Mouse (Mus musculus) heart, embryonic 16.5 days (tissue): ENCODE results near the gene Irgm2. TPM values are rescaled to one million over a fixed set of nuclear protein-coding genes. Genes with fewer than 3 reads are reported as not detected.

Experiments used
- ATAC-seq: fragments of 200-750 bp; cut with Nextera tagmentation; replicated peaks from 2 replicates; pipeline ENCODE4 v1.8.0; 2017; ENCODE audit warnings: moderate number of reproducible peaks; ENCODE audit not compliant: insufficient read depth, low FRiP score; ENCODE audit errors: extremely low read depth
- H3K27ac ChIP-seq: fragments of 300-500 bp; sonication (generic); 2 replicates; pipeline ENCODE4 v1.5.1; 2014; ENCODE audit warnings: mild to moderate bottlenecking, low read length, control low read depth, moderate library complexity
- H3K27me3 ChIP-seq: fragments of 300-500 bp; sonication (generic); 2 replicates; pipeline ENCODE4 v1.6.1; 2014; ENCODE audit warnings: low read length, mixed read lengths; ENCODE audit not compliant: control insufficient read depth, insufficient read depth
- H3K36me3 ChIP-seq: fragments of 300-500 bp; sonication (generic); 2 replicates; pipeline ENCODE4 v1.6.1; 2014; ENCODE audit not compliant: control insufficient read depth, insufficient read depth
- H3K4me1 ChIP-seq: fragments of 300-500 bp; sonication (generic); 2 replicates; pipeline ENCODE4 v1.6.1; 2014; ENCODE audit warnings: low read length, mixed read lengths; ENCODE audit not compliant: control insufficient read depth, insufficient read depth
- H3K4me2 ChIP-seq: fragments of 300-500 bp; sonication (generic); 2 replicates; pipeline ENCODE4 v1.6.1; 2014; ENCODE audit warnings: low read depth, mild to moderate bottlenecking, control low read depth, low read length
- H3K4me3 ChIP-seq: fragments of 300-500 bp; sonication (generic); 2 replicates; pipeline ENCODE4 v1.5.1; 2014; ENCODE audit warnings: mild to moderate bottlenecking, control low read depth, low read length
- H3K9ac ChIP-seq: fragments of 300-500 bp; sonication (generic); 2 replicates; pipeline ENCODE4 v1.6.1; 2014; ENCODE audit warnings: low read length, control low read depth
- H3K9me3 ChIP-seq: fragments of 300-500 bp; sonication (generic); replicated peaks from 2 replicates; pipeline ENCODE4 v1.6.1; 2016; ENCODE audit warnings: low read length; ENCODE audit not compliant: control insufficient read depth
- WGBS: fragments of 180-500 bp; shearing (Covaris S2); extraction: QIAGEN DNeasy Blood & Tissue Kit; methylation state at CpG from one replicate; pipeline ENCODE4 v1.1.7; 2014; 5-methylcytosine and 5-hydroxymethylcytosine counted together
- polyA plus RNA-seq: library from polyadenylated mRNA; unstranded; fragments of >200 nt; fragmentation: Nextera tagmentation; extraction: Ambion mirVana; gene quantifications from 2 replicates; pipeline ENCODE4 v1.2.1, GENCODE M21; 2015

Gene Irgm2
- polyA plus RNA-seq, 1 experiment from 2014 or later: 6.4 TPM

GRCm38 (mm10) chr11:58261826-58262225 lies 62.4 kb downstream of the Irgm2 start:
- no peak overlapping the region for H3K4me2 ChIP-seq
- no peaks in the 10 kb centered on the region for H3K36me3 ChIP-seq
- no peak overlapping the region for H3K4me3 ChIP-seq
- H3K9me3 ChIP-seq: no peaks in the 10 kb centered on the region
- ATAC-seq: no peak
- H3K4me1 ChIP-seq: no peaks in the 10 kb centered on the region
- no peak overlapping the region for H3K9ac ChIP-seq
- no peak overlapping the region for H3K27ac ChIP-seq
- 77% methylated on average over 4 of the region's 4 CpGs for WGBS
- no peaks in the 10 kb centered on the region for H3K27me3 ChIP-seq

GRCm38 (mm10) chr11:58262336-58262735 lies 62.9 kb downstream of the Irgm2 start:
- no peaks in the 10 kb centered on the region for H3K36me3 ChIP-seq
- no peak overlapping the region for H3K4me2 ChIP-seq
- H3K9me3 ChIP-seq: no peaks in the 10 kb centered on the region
- 80% methylated on average over 3 of the region's 3 CpGs for WGBS
- no peaks in the 10 kb centered on the region for H3K27me3 ChIP-seq
- no peaks in the 10 kb centered on the region for H3K4me1 ChIP-seq
- no peak overlapping the region for H3K4me3 ChIP-seq
- ATAC-seq: no peak
- no peak overlapping the region for H3K9ac ChIP-seq
- H3K27ac ChIP-seq: no peak overlapping the region

DNA sequence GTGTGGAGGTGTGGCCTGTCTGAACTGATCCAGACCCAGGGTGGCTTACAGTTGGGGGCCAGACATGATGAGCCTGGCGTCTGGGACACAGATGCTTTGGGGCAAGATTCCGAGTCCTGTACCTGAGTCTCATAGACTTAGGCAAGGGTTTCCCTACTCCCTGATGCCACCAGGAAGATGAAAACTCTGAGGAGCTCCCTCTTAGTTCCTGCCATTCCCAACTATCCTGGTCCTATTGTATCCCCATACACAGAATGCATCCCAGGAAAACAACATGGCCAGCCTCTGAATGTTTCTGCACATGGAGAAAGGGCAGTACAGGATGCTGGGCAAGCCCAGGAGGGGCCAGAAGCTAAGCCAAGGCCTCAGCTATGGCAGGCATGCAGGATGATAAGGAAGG lies 64.1 kb downstream of the Irgm2 start:
- Histone ChIP-seq H3K27ac (no peak overlapping the region), H3K9me3 (no peaks in the 10 kb centered on the region), H3K4me2 (no peak overlapping the region), H3K27me3 (no peaks in the 10 kb centered on the region), H3K4me1 (no peaks in the 10 kb centered on the region), H3K9ac (no peak overlapping the region), H3K36me3 (no peaks in the 10 kb centered on the region), H3K4me3 (no peak overlapping the region)
- ATAC-seq: no peak
- 71% methylated on average over 2 of the region's 2 CpGs for WGBS

DNA sequence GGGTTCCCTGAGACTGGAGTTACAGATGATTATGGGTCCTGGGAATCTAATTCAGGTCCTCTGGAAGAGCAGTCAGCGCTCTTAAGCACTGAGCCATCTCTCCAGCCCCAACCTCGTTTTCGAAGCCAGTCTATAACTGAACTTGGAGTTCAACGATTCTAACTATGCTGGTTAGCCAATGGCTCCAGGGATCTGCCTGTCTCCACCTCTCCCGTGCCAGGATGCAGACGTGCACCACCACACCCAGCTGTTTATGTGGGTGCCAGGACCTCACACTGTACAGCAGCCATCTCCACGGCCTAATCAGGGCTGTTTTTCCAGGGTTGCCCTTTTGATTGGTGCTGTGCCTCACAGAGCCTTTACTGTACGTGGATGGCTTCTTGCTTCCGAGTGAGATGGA lies 65.1 kb downstream of the Irgm2 start:
- no peak overlapping the region for H3K9ac ChIP-seq
- no peaks in the 10 kb centered on the region for H3K36me3 ChIP-seq
- no peaks in the 10 kb centered on the region for H3K4me1 ChIP-seq
- no peaks in the 10 kb centered on the region for H3K9me3 ChIP-seq
- ATAC-seq: no peak
- no peak overlapping the region for H3K4me3 ChIP-seq
- H3K27ac ChIP-seq: no peak overlapping the region
- no peak overlapping the region for H3K4me2 ChIP-seq
- H3K27me3 ChIP-seq: no peaks in the 10 kb centered on the region
- WGBS: 77% methylated on average over 9 of the region's 9 CpGs

DNA sequence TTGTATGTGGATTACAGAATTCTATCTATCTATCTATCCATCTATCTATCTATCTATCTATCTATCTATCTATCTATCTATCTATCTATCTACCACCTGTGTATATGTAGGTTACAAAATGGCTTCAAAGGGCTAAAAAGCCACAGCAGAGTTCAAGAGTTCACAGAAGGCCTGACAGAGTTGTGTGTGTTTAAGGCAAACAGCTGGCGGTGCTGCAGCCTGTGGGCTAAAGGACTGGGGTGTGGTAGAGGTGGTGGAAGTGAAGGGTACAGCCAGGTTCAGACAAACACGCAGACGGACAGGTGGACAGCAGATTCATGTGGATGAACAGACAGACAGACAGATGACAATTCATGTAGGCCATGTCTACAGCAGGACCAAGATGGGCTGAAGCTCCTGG lies 68.9 kb downstream of the Irgm2 start:
- ATAC-seq: no peak
- H3K4me2 ChIP-seq: no peak overlapping the region
- WGBS: 86% methylated on average over 3 of the region's 3 CpGs

More for the DNA sequence above, 68.9 kb downstream of the Irgm2 start:
- Histone ChIP-seq H3K9me3 (no peaks in the 10 kb centered on the region), H3K4me3 (no peak overlapping the region), H3K9ac (no peak overlapping the region), H3K27ac (no peak overlapping the region), H3K27me3 (no peaks in the 10 kb centered on the region), H3K36me3 (no peaks in the 10 kb centered on the region), H3K4me1 (no peaks in the 10 kb centered on the region)

Other genes starting within 250 kb of the Irgm2 start
- gene Larp1, start 190.6 kb upstream of the Irgm2 start, polyA plus RNA-seq: 12.1 and 12.9 TPM in 2 replicates
- gene Gm12248, start 106.5 kb upstream of the Irgm2 start, polyA plus RNA-seq: not detected in 2 replicates
- 79.9 and 91.3 TPM in 2 replicates for gene Cnot8, start 95.5 kb upstream of the Irgm2 start, polyA plus RNA-seq
- gene Gemin5, start 31.1 kb upstream of the Irgm2 start, polyA plus RNA-seq: 11.5 and 12.4 TPM in 2 replicates
- gene Mrpl22, start 28.0 kb upstream of the Irgm2 start, polyA plus RNA-seq: 112 TPM in 2 replicates
- 8.2 and 12.3 TPM in 2 replicates for gene Igtp, start 62 bp upstream of the Irgm2 start, polyA plus RNA-seq
- gene 4930438A08Rik, start 75.2 kb downstream of the Irgm2 start, polyA plus RNA-seq: 0.08 TPM in 1 of 2 replicates, not detected in the other
- 15.0 and 16.6 TPM in 2 replicates for gene Zfp692, start 107.5 kb downstream of the Irgm2 start, polyA plus RNA-seq
- gene Zfp672, start 130.7 kb downstream of the Irgm2 start, polyA plus RNA-seq: 38.8 and 40.5 TPM in 2 replicates
- gene Sh3bp5l, start 131.1 kb downstream of the Irgm2 start, polyA plus RNA-seq: 32.0 and 32.5 TPM in 2 replicates
- 1.4 TPM in 1 of 2 replicates, not detected in the other for gene Lypd8, start 179.4 kb downstream of the Irgm2 start, polyA plus RNA-seq
- not detected in 2 replicates for gene 1810065E05Rik, start 221.5 kb downstream of the Irgm2 start, polyA plus RNA-seq
- gene Gm12253, start 232.9 kb downstream of the Irgm2 start, polyA plus RNA-seq: not detected in 2 replicates